In genomic region chr7:78668916-78669315, GRCm38 (mm10) we compare ENCODE assay signal across 19 mouse cellular contexts.
DNase-seq lines count a peak whose midpoint lies in the region; ATAC-seq and TF ChIP-seq lines count a peak whose summit lies in the region.
"Had no signal": no experiment of that assay in that cellular context is flagged by ENCODE, and none has a peak within 500 bp of the region (broad histone marks: within the 10 kb centered on the region; RNA-seq: fewer than 3 reads in every experiment).

No protein-coding gene starts in this region.

- no peak overlapping the region for H3K27ac ChIP-seq in thymus, adult 2 months (ENCODE audit: control insufficient read depth, insufficient read depth, low read length)
- H3K27ac ChIP-seq in liver, embryonic 11.5 days (ENCODE audit: low read depth, low read length) = no peak overlapping the region
- H3K27ac ChIP-seq: embryonic facial prominence, embryonic 12.5 days; forebrain, embryonic 15.5 days; heart, embryonic 13.5 days; hindbrain, embryonic 12.5 days; hindbrain, postnatal 0 days had no signal

- no peak overlapping the region for H3K9ac ChIP-seq in liver, embryonic 11.5 days (ENCODE audit: low read depth, low read length)
- H3K9ac ChIP-seq: embryonic facial prominence, embryonic 12.5 days; forebrain, embryonic 15.5 days; heart, embryonic 13.5 days; hindbrain, embryonic 12.5 days had no signal

- WGBS in thymus, adult 2 months = 88% methylated on average over 6 of the region's 6 CpGs
- WGBS in liver, embryonic 11.5 days = 87% methylated on average over 6 of the region's 6 CpGs

- TF ChIP-seq CTCF in thymus, adult 2 months (IDR thresholded peaks at IDR 0.05; ENCODE audit: borderline replicate concordance, control insufficient read depth, extremely low read depth, insufficient read depth, low read length, poor library complexity) = no peak

- no peaks in the 10 kb centered on the region for H3K27me3 ChIP-seq in thymus, adult 2 months (ENCODE audit: control insufficient read depth, insufficient read depth, low read length)
- no peaks in the 10 kb centered on the region for H3K27me3 ChIP-seq in splenic B cell, adult 2 months (ENCODE audit: control insufficient read depth, insufficient read depth, low read length, poor library complexity, severe bottlenecking)
- no peaks in the 10 kb centered on the region for H3K27me3 ChIP-seq in liver, embryonic 11.5 days (replicated peaks; ENCODE audit: control insufficient read depth, insufficient read depth, low read length)
- H3K27me3 ChIP-seq: embryonic facial prominence, embryonic 12.5 days; forebrain, embryonic 15.5 days; heart, embryonic 13.5 days; hindbrain, embryonic 12.5 days had no signal

- H3K4me3 ChIP-seq in thymus, adult 2 months (ENCODE audit: control insufficient read depth, insufficient read depth, low read length) = no peak overlapping the region
- H3K4me3 ChIP-seq in liver, embryonic 11.5 days (ENCODE audit: low read depth, low read length) = no peak overlapping the region
- H3K4me3 ChIP-seq: embryonic facial prominence, embryonic 12.5 days; forebrain, embryonic 15.5 days; heart, embryonic 13.5 days; hindbrain, embryonic 12.5 days had no signal

- no peak for TF ChIP-seq POLR2A in thymus, adult 2 months (IDR thresholded peaks at IDR 0.05; ENCODE audit: control insufficient read depth, extremely low read depth, insufficient read depth, low read length, poor library complexity)

- no peak overlapping the region for H3K4me2 ChIP-seq in liver, embryonic 11.5 days
- H3K4me2 ChIP-seq: embryonic facial prominence, embryonic 12.5 days; forebrain, embryonic 15.5 days; heart, embryonic 13.5 days; hindbrain, embryonic 12.5 days had no signal

- ATAC-seq in CD4-positive, CD25-positive, alpha-beta regulatory T cell, adult 4 months = no peak
- no peak for ATAC-seq in liver, embryonic 11.5 days (replicated peaks; ENCODE audit: low FRiP score)
- ATAC-seq in cerebellum, adult (ENCODE audit: insufficient number of reproducible peaks, low FRiP score, low TSS enrichment) = no peak
- ATAC-seq: forebrain, embryonic 15.5 days; hindbrain, postnatal 0 days had no signal

- no peaks in the 10 kb centered on the region for H3K9me3 ChIP-seq in liver, embryonic 11.5 days (ENCODE audit: control insufficient read depth, low read length)
- H3K9me3 ChIP-seq: embryonic facial prominence, embryonic 12.5 days; forebrain, embryonic 15.5 days; heart, embryonic 13.5 days; hindbrain, embryonic 12.5 days had no signal

- peak; percentile 41 for DNase-seq in CD4-positive, CD25-positive, alpha-beta regulatory T cell, adult 2 months (ENCODE audit: low read depth, low spot score)
- peak; percentile 39 for DNase-seq in thymus, adult 2 months
- no peak for DNase-seq in thymus, adult 18-20 months
- peak; percentile 4 for DNase-seq in splenic B cell, adult 2 months (ENCODE audit: low read depth, low spot score)
- DNase-seq in thymus, postnatal 4 days = peak; percentile 64
- no peak for DNase-seq in liver, embryonic 11.5 days (ENCODE audit: low spot score)
- DNase-seq: adrenal gland, postnatal 10 days; B cell, adult 2 months; cerebellum, adult 2 months; embryo, embryonic 11 days; gastrocnemius, postnatal 36 days; heart, postnatal 36 days had no signal

- H3K36me3 ChIP-seq in thymus, adult 2 months (ENCODE audit: control insufficient read depth, insufficient read depth, low read length) = no peaks in the 10 kb centered on the region
- no peaks in the 10 kb centered on the region for H3K36me3 ChIP-seq in splenic B cell, adult 2 months (ENCODE audit: control insufficient read depth, insufficient read depth, low read length, poor library complexity, severe bottlenecking)
- no peaks in the 10 kb centered on the region for H3K36me3 ChIP-seq in liver, embryonic 11.5 days (ENCODE audit: control insufficient read depth, insufficient read depth, low read length)
- H3K36me3 ChIP-seq: embryonic facial prominence, embryonic 12.5 days; forebrain, embryonic 15.5 days; heart, embryonic 13.5 days; hindbrain, embryonic 12.5 days had no signal

- H3K4me1 ChIP-seq in thymus, adult 2 months (replicated peaks; ENCODE audit: control insufficient read depth, insufficient read depth, low read length) = peaks cover 5% of the 10 kb centered on the region
- H3K4me1 ChIP-seq in liver, embryonic 11.5 days (replicated peaks; ENCODE audit: control insufficient read depth, insufficient read depth, low read length) = no peaks in the 10 kb centered on the region
- H3K4me1 ChIP-seq: embryonic facial prominence, embryonic 12.5 days; forebrain, embryonic 15.5 days; heart, embryonic 13.5 days; hindbrain, embryonic 12.5 days had no signal

Comparison
In these comparisons a context has a peak if more than half of its experiments do, and no peak if none do; other contexts are left out.
1. DNase-seq: peak in CD4-positive, CD25-positive, alpha-beta regulatory T cell, adult 2 months (single experiment), thymus, adult 2 months (single experiment), splenic B cell, adult 2 months (single experiment) and thymus, postnatal 4 days (single experiment); none in thymus, adult 18-20 months (0 of 2) and liver, embryonic 11.5 days (single experiment).